8 mouse cellular contexts compared by ENCODE assay signal in genomic region chr9:106789363-106789762, GRCm38 (mm10). TPM values are rescaled to one million over a fixed set of nuclear protein-coding genes. Genes with fewer than 3 reads are reported as not detected.
DNase-seq lines count a peak whose midpoint lies in the region; ATAC-seq lines count a peak whose summit lies in the region.

No protein-coding gene starts in this region.

- no peaks in the 10 kb centered on the region for H3K36me3 ChIP-seq in heart, embryonic 10.5 days
- H3K36me3 ChIP-seq in hindbrain, embryonic 12.5 days, result no peaks in the 10 kb centered on the region
- no peaks in the 10 kb centered on the region for H3K36me3 ChIP-seq in midbrain, embryonic 10.5 days

- H3K9me3 ChIP-seq in heart, embryonic 10.5 days, result no peaks in the 10 kb centered on the region
- H3K9me3 ChIP-seq in hindbrain, embryonic 12.5 days (replicated peaks), result no peaks in the 10 kb centered on the region
- H3K9me3 ChIP-seq in midbrain, embryonic 10.5 days (replicated peaks), result no peaks in the 10 kb centered on the region

- intact Hi-C loops in heart, postnatal 14 days (cut with DNase I), result no loop called here

- ATAC-seq in hindbrain, embryonic 12.5 days (ENCODE audit: low FRiP score), result peak; percentile 20; the same call in 1 of the 2 replicates
- ATAC-seq in monocyte, adult 5-6 weeks (replicated peaks; ENCODE audit: insufficient number of reproducible peaks, low FRiP score, low TSS enrichment, poor library complexity, severe bottlenecking), result no peak

- 16% methylated on average over 10 of the region's 10 CpGs for WGBS in heart, embryonic 10.5 days
- WGBS in hindbrain, embryonic 12.5 days, result 23% methylated on average over 10 of the region's 10 CpGs
- 21% methylated on average over 10 of the region's 10 CpGs for WGBS in midbrain, embryonic 10.5 days

- peak overlapping the region; percentile 100 for H3K9ac ChIP-seq in hindbrain, embryonic 12.5 days

- H3K4me1 ChIP-seq in heart, embryonic 10.5 days, result peaks cover 9% of the 10 kb centered on the region
- H3K4me1 ChIP-seq in hindbrain, embryonic 12.5 days, result peaks cover 6% of the 10 kb centered on the region
- peaks cover 18% of the 10 kb centered on the region for H3K4me1 ChIP-seq in midbrain, embryonic 10.5 days

- H3K4me3 ChIP-seq in heart, embryonic 10.5 days, result peak overlapping the region; percentile 100
- H3K4me3 ChIP-seq in hindbrain, embryonic 12.5 days, result peak overlapping the region; percentile 99
- peak overlapping the region; percentile 97 for H3K4me3 ChIP-seq in midbrain, embryonic 10.5 days

- H3K27ac ChIP-seq in heart, embryonic 10.5 days, result peak overlapping the region; percentile 97
- 0 out of 2 replicates have a peak overlapping the region, but pooled peaks have one; percentile 91 for H3K27ac ChIP-seq in hindbrain, embryonic 12.5 days
- peak overlapping the region; percentile 97 for H3K27ac ChIP-seq in midbrain, embryonic 10.5 days (replicated peaks)

- no peak for DNase-seq in heart, embryonic 10.5 days (ENCODE audit: low spot score)
- no peak for DNase-seq in heart, postnatal 14 days
- peak; percentile 2 for DNase-seq in T-cell, adult 2 months (ENCODE audit: low spot score)
- DNase-seq in midbrain, embryonic 10.5 days (ENCODE audit: low spot score), result peak; percentile 13
- DNase-seq in adrenal gland, postnatal 36 days, result no peak
- no peak for DNase-seq in layer of hippocampus, adult 18-20 months (ENCODE audit: low spot score in 2 of 2)

- H3K4me2 ChIP-seq in hindbrain, embryonic 12.5 days (replicated peaks), result peak overlapping the region; percentile 74

- H3K27me3 ChIP-seq in heart, embryonic 10.5 days (ENCODE audit: insufficient read depth, poor library complexity, severe bottlenecking), result no peaks in the 10 kb centered on the region
- H3K27me3 ChIP-seq in hindbrain, embryonic 12.5 days, result no peaks in the 10 kb centered on the region
- no peaks in the 10 kb centered on the region for H3K27me3 ChIP-seq in midbrain, embryonic 10.5 days (ENCODE audit: low read depth, poor library complexity, severe bottlenecking)

RNA-seq across cellular contexts. Expression of gene Rad54l2, which starts 0.4 kb away (rescaled TPM):
- polyA plus RNA-seq in heart, embryonic 10.5 days (2016; fragmentation: Nextera tagmentation; extraction: Ambion mirVana), result 5.7 and 6.4 TPM in 2 replicates
- total RNA-seq in heart, postnatal 14 days (2021), result 10 to 100 TPM; 11.7 to 11.8 TPM
- 9.1 and 9.5 TPM in 2 replicates for polyA plus RNA-seq in hindbrain, embryonic 12.5 days (2016; fragmentation: Nextera tagmentation; extraction: Ambion mirVana)
- 8.0 and 9.0 TPM in 2 replicates for polyA plus RNA-seq in midbrain, embryonic 10.5 days (2016; fragmentation: Nextera tagmentation; extraction: Ambion mirVana)
- total RNA-seq in adrenal gland, postnatal 36 days (2021), result 10 to 100 TPM; 20.4 to 25.2 TPM
- total RNA-seq in layer of hippocampus, adult 18-20 months (2021), result 10 to 100 TPM; 15.4 to 16.6 TPM
- 10.3 to 29.7 TPM (median 14.5 TPM) in 3 replicates for total RNA-seq in monocyte, adult 5-6 weeks (2017)

RNA-seq across cellular contexts. Expression of gene Dcaf1, which starts 32.3 kb away (rescaled TPM):
- polyA plus RNA-seq in heart, embryonic 10.5 days (2016; fragmentation: Nextera tagmentation; extraction: Ambion mirVana), result 25.7 and 28.1 TPM in 2 replicates
- 10 to 100 TPM; 21.9 to 23.0 TPM for total RNA-seq in heart, postnatal 14 days (2021)
- 18.2 and 26.5 TPM in 2 replicates for polyA plus RNA-seq in hindbrain, embryonic 12.5 days (2016; fragmentation: Nextera tagmentation; extraction: Ambion mirVana)
- 33.6 and 35.7 TPM in 2 replicates for polyA plus RNA-seq in midbrain, embryonic 10.5 days (2016; fragmentation: Nextera tagmentation; extraction: Ambion mirVana)
- total RNA-seq in adrenal gland, postnatal 36 days (2021), result 10 to 100 TPM; 32.8 to 34.5 TPM
- 10 to 100 TPM; 32.5 to 33.7 TPM for total RNA-seq in layer of hippocampus, adult 18-20 months (2021)
- total RNA-seq in monocyte, adult 5-6 weeks (2017), result 15.9 to 35.2 TPM (median 25.1 TPM) in 3 replicates

Comparison
In these comparisons a context has a peak if more than half of its experiments do, and no peak if none do; other contexts are left out.
1. DNase-seq: peak in T-cell, adult 2 months (single experiment) and midbrain, embryonic 10.5 days (single experiment); none in heart, embryonic 10.5 days (single experiment), heart, postnatal 14 days (0 of 2), adrenal gland, postnatal 36 days (0 of 2) and layer of hippocampus, adult 18-20 months (0 of 2).
2. Peak in every context shown above with its lines, with median percentiles within 50 percentile points of each other: H3K27ac ChIP-seq and H3K4me3 ChIP-seq.